Mouse (Mus musculus) cerebellum, postnatal 36 days (tissue): ENCODE measurements at regions not wholly inside any gene's neighbourhood (a gene's known extent, or its start where the extent isn't known, plus 50 kb on each side); places are given as distances from the start of the nearest gene placed in this dataset.
"Not testable (repeated sequence)": the region's sequence is repeated elsewhere in the genome, so short reads cannot be mapped to it uniquely, and the experiment has no call there.

ENCODE experiments used
- DNase-seq, 2 experiments: peaks; one replicate each; pipeline ENCODE4 v3.0.0; 2021 to 2022; ENCODE audit warnings: mixed read lengths in 2 of 2

GRCm38 (mm10) chr9:27453476-27453875 is 56.9 kb downstream of the Spata19 start:
- no peak for DNase-seq

- DNase-seq = no peak
Observed at GRCm38 (mm10) chr9:27453924-27454652, 57.5 kb downstream of the Spata19 start.

GRCm38 (mm10) chr9:27458335-27459040 is 61.9 kb downstream of the Spata19 start:
- no peak for DNase-seq

- DNase-seq = no peak
Observed at GRCm38 (mm10) chr9:27461029-27461428, 64.4 kb downstream of the Spata19 start.

- no peak for DNase-seq
Observed at GRCm38 (mm10) chr9:27464006-27464405, 67.4 kb downstream of the Spata19 start.

GRCm38 (mm10) chr9:27475468-27475867 is 78.9 kb downstream of the Spata19 start:
- no peak for DNase-seq

GRCm38 (mm10) chr9:27476636-27477035 is 80.0 kb downstream of the Spata19 start:
- DNase-seq = no peak

GRCm38 (mm10) chr9:27477079-27477687 is 80.6 kb downstream of the Spata19 start:
- peak; percentile 25 to 34 for DNase-seq

GRCm38 (mm10) chr9:27478346-27478745 is 81.7 kb downstream of the Spata19 start:
- DNase-seq = no peak

- no peak for DNase-seq
Observed at GRCm38 (mm10) chr9:27501816-27502215, 105.2 kb downstream of the Spata19 start.

- DNase-seq = no peak
Observed at GRCm38 (mm10) chr9:27509157-27509556, 112.6 kb downstream of the Spata19 start.

- no peak for DNase-seq
Observed at GRCm38 (mm10) chr9:27509711-27510110, 113.1 kb downstream of the Spata19 start.

- DNase-seq = no peak
Observed at GRCm38 (mm10) chr9:27511161-27511560, 114.6 kb downstream of the Spata19 start.

GRCm38 (mm10) chr9:27515427-27516110 is 119.0 kb downstream of the Spata19 start:
- DNase-seq = no peak

GRCm38 (mm10) chr9:27518031-27518430 is 121.4 kb downstream of the Spata19 start:
- no peak for DNase-seq

GRCm38 (mm10) chr9:27519711-27520110 is 123.1 kb downstream of the Spata19 start:
- DNase-seq = no peak

- DNase-seq = no peak
Observed at GRCm38 (mm10) chr9:27521181-27521580, 124.6 kb downstream of the Spata19 start.

- DNase-seq = no peak
Observed at GRCm38 (mm10) chr9:27526681-27527080, 130.1 kb downstream of the Spata19 start.

GRCm38 (mm10) chr9:27538480-27538879 is 141.9 kb downstream of the Spata19 start:
- no peak for DNase-seq

- DNase-seq = no peak
Observed at GRCm38 (mm10) chr9:27541585-27542151, 145.1 kb downstream of the Spata19 start.

GRCm38 (mm10) chr9:27554697-27555096 is 158.1 kb downstream of the Spata19 start:
- not testable (repeated sequence) for DNase-seq

- no peak for DNase-seq
Observed at GRCm38 (mm10) chr9:27556315-27557225, 160.0 kb downstream of the Spata19 start.
